Mouse (Mus musculus) embryonic facial prominence, embryonic 15.5 days (tissue): ENCODE measurements around the gene Scn5a. TPM values are rescaled to one million over a fixed set of nuclear protein-coding genes. Genes with fewer than 3 reads are reported as not detected.

Experiments used
- ATAC-seq: fragments of 200-750 bp; cut with Nextera tagmentation; 2 replicates; pipeline ENCODE4 v1.8.0; 2017; ENCODE audit warnings: low read depth, moderate TSS enrichment; ENCODE audit not compliant: insufficient number of reproducible peaks, low FRiP score, low TSS enrichment
- H3K27ac ChIP-seq: fragments of 300-500 bp; sonication (generic); replicated peaks from 2 replicates; pipeline ENCODE4 v1.5.1; 2015; ENCODE audit warnings: mild to moderate bottlenecking, inconsistent platforms
- H3K27me3 ChIP-seq: fragments of 300-500 bp; sonication (generic); 2 replicates; pipeline ENCODE4 v1.6.1; 2015; ENCODE audit warnings: inconsistent platforms
- H3K36me3 ChIP-seq: fragments of 300-500 bp; sonication (generic); 2 replicates; pipeline ENCODE4 v1.6.1; 2015; ENCODE audit warnings: mild to moderate bottlenecking, inconsistent platforms
- H3K4me1 ChIP-seq: fragments of 300-500 bp; sonication (generic); 2 replicates; pipeline ENCODE4 v1.6.1; 2015; ENCODE audit warnings: inconsistent platforms
- H3K4me2 ChIP-seq: fragments of 300-500 bp; sonication (generic); replicated peaks from 2 replicates; pipeline ENCODE4 v1.6.1; 2015; ENCODE audit warnings: mild to moderate bottlenecking, inconsistent platforms
- H3K4me3 ChIP-seq: fragments of 300-500 bp; sonication (generic); replicated peaks from 2 replicates; pipeline ENCODE4 v1.5.1; 2015; ENCODE audit warnings: mild to moderate bottlenecking, inconsistent platforms
- H3K9ac ChIP-seq: fragments of 300-500 bp; sonication (generic); 2 replicates; pipeline ENCODE4 v1.6.1; 2015; ENCODE audit warnings: inconsistent platforms
- H3K9me3 ChIP-seq: fragments of 300-500 bp; sonication (generic); replicated peaks from 2 replicates; pipeline ENCODE4 v1.6.1; 2016; ENCODE audit warnings: inconsistent platforms
- WGBS: fragments of 180-500 bp; shearing (Covaris S2); methylation state at CpG from one replicate; pipeline ENCODE4 v1.1.7; 2015; 5-methylcytosine and 5-hydroxymethylcytosine counted together
- polyA plus RNA-seq: library from polyadenylated mRNA; unstranded; fragments of >200 nt; fragmentation: Nextera tagmentation; extraction: Ambion mirVana; gene quantifications from 2 replicates; pipeline ENCODE4 v1.2.1, GENCODE M21; 2015

Gene Scn5a
- polyA plus RNA-seq, 1 experiment from 2014 or later = 0.80 TPM

DNA sequence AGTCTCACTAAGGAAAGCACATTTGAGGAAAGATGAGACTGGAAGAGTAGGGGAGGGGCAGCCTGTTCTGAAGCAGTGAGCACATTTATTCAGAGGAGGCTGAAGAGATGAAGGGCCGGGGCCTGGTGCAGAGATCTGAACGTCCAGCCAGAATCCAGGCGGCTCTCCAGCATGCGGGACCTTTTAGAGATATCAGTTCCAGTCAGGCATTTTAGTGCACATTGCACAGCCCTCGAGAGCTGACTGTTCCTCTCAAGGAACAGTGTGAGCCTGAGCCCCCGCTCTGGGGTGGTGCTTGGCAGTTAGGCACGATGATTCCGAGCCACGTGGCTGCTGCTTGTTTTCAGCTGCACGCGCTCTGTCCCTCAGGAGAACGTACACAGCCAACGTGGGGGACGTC is 121.7 kb downstream of the Scn5a start:
- no peak for ATAC-seq
- 83% methylated on average over 14 of the region's 14 CpGs for WGBS
- H3K9ac ChIP-seq = no peak overlapping the region
- no peak overlapping the region for H3K27ac ChIP-seq
- peaks cover 43% of the 10 kb centered on the region for H3K36me3 ChIP-seq
- H3K4me2 ChIP-seq = no peak overlapping the region
- no peaks in the 10 kb centered on the region for H3K9me3 ChIP-seq
- H3K27me3 ChIP-seq = no peaks in the 10 kb centered on the region
- no peak overlapping the region for H3K4me3 ChIP-seq
- H3K4me1 ChIP-seq = no peaks in the 10 kb centered on the region

DNA sequence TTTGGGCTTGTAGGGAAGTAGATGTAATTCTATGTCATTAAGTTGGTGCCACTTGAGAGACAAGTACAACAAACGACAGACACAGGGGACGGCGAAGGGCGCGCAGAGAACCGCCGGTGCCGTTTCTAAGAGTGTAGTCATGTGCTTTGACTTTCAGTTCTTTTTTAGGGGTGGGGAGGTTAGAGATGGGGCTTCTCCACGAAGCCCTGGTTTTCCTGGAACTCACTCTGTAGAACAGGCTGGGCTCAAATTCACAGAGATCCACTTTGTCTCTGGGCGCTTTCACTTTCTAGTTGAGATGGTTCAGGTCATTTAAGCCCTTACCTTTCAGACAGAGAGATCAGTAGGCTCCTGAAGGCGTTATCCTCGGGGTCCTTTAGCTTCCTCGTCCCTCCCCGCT is 122.8 kb downstream of the Scn5a start:
- H3K36me3 ChIP-seq = peaks cover 49% of the 10 kb centered on the region
- no peak overlapping the region for H3K4me2 ChIP-seq
- ATAC-seq = no peak
- H3K4me1 ChIP-seq = no peaks in the 10 kb centered on the region
- WGBS = 87% methylated on average over 14 of the region's 14 CpGs
- no peak overlapping the region for H3K4me3 ChIP-seq
- H3K9me3 ChIP-seq = no peaks in the 10 kb centered on the region
- H3K9ac ChIP-seq = no peak overlapping the region
- no peak overlapping the region for H3K27ac ChIP-seq
- no peaks in the 10 kb centered on the region for H3K27me3 ChIP-seq

DNA sequence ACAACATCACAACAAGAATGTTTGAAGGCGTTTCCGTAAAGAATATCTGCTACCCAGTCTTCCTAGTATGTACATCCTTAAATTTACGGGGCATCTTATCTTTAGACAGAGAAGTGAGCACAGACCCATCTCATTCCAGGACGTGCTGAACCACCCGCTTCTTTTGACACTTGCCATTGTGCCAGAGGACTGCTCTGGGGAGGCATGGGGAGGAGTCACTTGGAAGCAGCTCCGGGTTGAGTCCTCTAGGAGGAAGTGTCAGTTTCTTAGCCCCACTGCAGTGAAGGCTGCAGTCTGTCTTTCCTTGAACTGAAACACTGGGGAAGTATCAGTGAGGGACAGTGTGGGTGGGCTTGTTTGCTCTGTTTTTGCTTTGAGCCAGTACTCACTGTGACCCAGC is 133.1 kb downstream of the Scn5a start:
- 32% methylated on average over 6 of the region's 6 CpGs for WGBS
- Histone ChIP-seq H3K4me1 (peaks cover 13% of the 10 kb centered on the region), H3K9me3 (no peaks in the 10 kb centered on the region), H3K9ac (peak overlapping the region; percentile 76), H3K27me3 (no peaks in the 10 kb centered on the region), H3K36me3 (peaks cover 36% of the 10 kb centered on the region), H3K27ac (no peak overlapping the region), H3K4me2 (peak overlapping the region; percentile 68), H3K4me3 (peak overlapping the region; percentile 91)
- ATAC-seq = no peak

DNA sequence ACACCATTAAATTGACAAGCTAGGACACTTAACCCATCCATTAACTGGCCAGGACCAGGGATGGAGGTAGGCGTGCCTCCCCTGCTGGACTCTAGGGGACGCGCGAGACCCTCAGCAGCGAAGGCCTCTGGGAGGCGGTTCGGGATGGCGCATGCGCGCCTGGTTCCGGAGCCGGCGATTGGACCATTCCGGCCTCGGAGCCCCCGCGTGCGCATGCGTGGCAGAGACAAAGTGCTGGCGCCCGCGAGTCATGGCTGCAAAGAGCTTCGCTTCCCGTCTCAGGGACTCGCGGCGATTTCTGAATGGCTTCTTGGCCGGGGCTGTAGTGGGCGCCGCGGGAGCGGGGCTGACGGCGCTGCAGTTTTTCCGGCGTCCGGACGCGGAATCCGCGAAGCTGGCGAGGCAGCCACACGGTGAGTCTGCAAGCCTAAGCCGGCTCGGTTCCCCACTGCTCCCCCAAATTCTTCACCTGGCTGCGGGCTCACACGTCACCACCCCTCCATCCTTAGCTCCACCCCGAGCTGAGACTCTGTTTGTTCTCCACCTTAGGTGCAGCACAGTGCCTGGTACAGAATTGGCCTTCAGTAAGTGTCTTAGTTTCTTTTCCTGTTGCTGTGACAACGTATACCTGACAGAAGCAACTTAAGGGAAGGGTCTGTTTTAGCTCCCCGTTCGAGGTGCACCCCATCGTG is 133.9 kb downstream of the Scn5a start, which contains the start of gene Exog:
TSS of gene Exog (plus strand) at position 206 of the 692 bp plus-strand sequence.
- peak; percentile 88 for ATAC-seq
- H3K4me2 ChIP-seq = peak within 1 kb of the TSS; percentile 68
- peaks cover 29% of the 10 kb centered on the region for H3K36me3 ChIP-seq
- under 1% methylated on average over 52 of the region's 52 CpGs for WGBS
- peak within 1 kb of the TSS; percentile 76 for H3K9ac ChIP-seq
- H3K4me3 ChIP-seq = peak within 1 kb of the TSS; percentile 91
- no peaks in the 10 kb centered on the region for H3K27me3 ChIP-seq
- no peaks in the 10 kb centered on the region for H3K9me3 ChIP-seq
- H3K4me1 ChIP-seq = peaks cover 13% of the 10 kb centered on the region
- H3K27ac ChIP-seq = peak within 1 kb of the TSS; percentile 87

DNA sequence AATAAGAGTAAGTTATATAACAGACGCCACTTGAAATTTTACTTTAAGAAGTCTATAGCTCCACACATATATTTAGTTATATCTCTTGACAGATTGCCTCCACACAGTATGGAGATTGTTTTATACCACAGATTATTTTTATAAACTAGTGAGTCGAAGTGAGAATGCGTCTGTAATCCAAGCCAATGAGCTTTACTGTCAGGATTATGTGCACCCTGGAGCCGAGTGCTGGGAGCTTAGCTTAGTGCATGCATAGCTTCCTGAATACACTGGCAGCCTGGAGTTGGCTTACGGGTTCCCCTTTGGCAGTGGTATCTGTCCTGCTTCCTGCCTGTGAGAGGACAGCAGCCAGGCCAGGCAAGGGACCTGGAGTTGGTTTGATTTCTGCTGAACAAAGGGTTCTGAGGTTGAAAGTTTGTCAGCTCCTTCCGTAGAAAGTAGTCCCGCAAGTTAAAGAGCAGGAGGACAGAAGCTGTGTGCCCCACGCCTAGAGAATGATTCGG is 140.3 kb downstream of the Scn5a start:
- 87% methylated on average over 9 of the region's 9 CpGs for WGBS

DNA sequence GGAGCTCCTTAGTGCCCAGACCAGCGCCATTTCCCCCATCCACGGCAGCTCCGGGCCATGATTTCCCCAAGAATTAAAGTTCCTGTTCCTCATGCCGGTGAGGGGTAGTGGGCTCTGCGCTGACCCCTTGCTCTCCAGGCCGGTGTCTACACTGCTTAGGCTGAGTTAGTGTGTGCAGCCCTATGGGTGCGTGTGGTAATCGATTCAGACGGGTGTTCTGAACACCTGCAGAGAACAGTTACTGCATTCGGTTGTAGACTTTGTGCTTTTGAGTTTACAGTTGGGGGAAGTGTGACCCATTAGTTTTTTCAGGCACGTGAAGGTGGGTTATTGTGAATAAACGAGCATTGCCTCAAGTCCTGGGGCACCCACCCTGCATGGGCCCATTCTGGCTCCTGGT is 140.8 kb downstream of the Scn5a start:
- ATAC-seq = no peak
- Histone ChIP-seq H3K9ac (no peak overlapping the region), H3K4me3 (no peak overlapping the region), H3K27ac (no peak overlapping the region), H3K4me2 (no peak overlapping the region), H3K9me3 (no peaks in the 10 kb centered on the region), H3K27me3 (no peaks in the 10 kb centered on the region), H3K4me1 (no peaks in the 10 kb centered on the region), H3K36me3 (peaks cover 23% of the 10 kb centered on the region)
- 91% methylated on average over 12 of the region's 12 CpGs for WGBS

More for the DNA sequence above, 140.3 kb downstream of the Scn5a start:
- Histone ChIP-seq H3K36me3 (peaks cover 20% of the 10 kb centered on the region), H3K27me3 (no peaks in the 10 kb centered on the region), H3K9ac (no peak overlapping the region), H3K4me3 (no peak overlapping the region), H3K27ac (no peak overlapping the region), H3K4me1 (no peaks in the 10 kb centered on the region), H3K4me2 (no peak overlapping the region), H3K9me3 (no peaks in the 10 kb centered on the region)
- no peak for ATAC-seq

DNA sequence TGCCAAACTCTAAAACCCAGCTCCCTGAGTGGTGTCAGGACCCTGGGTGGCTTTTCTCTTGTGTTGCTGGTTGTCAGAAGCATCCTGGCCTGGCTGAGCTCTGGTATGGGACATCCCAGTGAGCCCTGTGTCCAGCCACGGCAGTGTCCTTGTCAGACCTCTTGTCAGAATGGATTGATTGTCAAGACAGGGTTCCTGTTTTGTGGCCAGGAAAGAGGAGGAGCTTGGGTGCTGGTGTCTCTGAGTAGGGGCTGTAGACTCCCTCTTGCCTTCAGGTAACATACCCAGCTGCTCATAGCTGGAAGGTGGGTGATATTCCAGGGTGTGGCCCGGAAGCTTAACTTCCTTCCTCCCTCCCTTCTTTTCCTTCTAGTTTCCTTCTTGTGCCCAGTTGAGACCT is 143.0 kb downstream of the Scn5a start:
- H3K36me3 ChIP-seq = peaks cover 42% of the 10 kb centered on the region
- WGBS = 90% methylated on average over 2 of the region's 2 CpGs

More for the DNA sequence above, 143.0 kb downstream of the Scn5a start:
- no peaks in the 10 kb centered on the region for H3K9me3 ChIP-seq
- no peak overlapping the region for H3K4me2 ChIP-seq
- H3K27me3 ChIP-seq = no peaks in the 10 kb centered on the region
- no peak for ATAC-seq
- H3K9ac ChIP-seq = no peak overlapping the region
- H3K4me1 ChIP-seq = no peaks in the 10 kb centered on the region
- no peak overlapping the region for H3K4me3 ChIP-seq
- H3K27ac ChIP-seq = no peak overlapping the region

Other genes starting within 250 kb of the Scn5a start
- 117 and 120 TPM in 2 replicates for gene Acaa1a, start 239.3 kb downstream of the Scn5a start, polyA plus RNA-seq
- gene Myd88, start 237.6 kb downstream of the Scn5a start, polyA plus RNA-seq = 32.1 and 33.1 TPM in 2 replicates
- 5.5 and 7.7 TPM in 2 replicates for gene Xylb, start 221.6 kb downstream of the Scn5a start, polyA plus RNA-seq
- gene Slc22a14, start 213.5 kb downstream of the Scn5a start, polyA plus RNA-seq = 0.08 TPM in 1 of 2 replicates, not detected in the other
- gene Acvr2b, start 176.9 kb downstream of the Scn5a start, polyA plus RNA-seq = 20.8 and 21.4 TPM in 2 replicates
- 25.6 TPM in 2 replicates for gene Exog, start 134.1 kb downstream of the Scn5a start, polyA plus RNA-seq
- gene Scn10a, start 140.3 kb upstream of the Scn5a start, polyA plus RNA-seq = 0.03 and 0.05 TPM in 2 replicates
- gene Scn11a, start 246.4 kb upstream of the Scn5a start, polyA plus RNA-seq = 0.04 and 0.08 TPM in 2 replicates